Mouse (Mus musculus) left cerebral cortex, adult 2 months (tissue): ENCODE measurements at regions not wholly inside any gene's neighbourhood (a gene's known extent, or its start where the extent isn't known, plus 50 kb on each side); places are given as distances from the start of the nearest gene placed in this dataset.

Experiments
- DNase-seq, 2 experiments: peaks; one replicate each; pipeline ENCODE4 v3.0.0; 2021 to 2022; ENCODE audit warnings: low spot score in 2 of 2, mixed read lengths in 1 of 2; ENCODE audit errors: extremely low spot score in 1 of 2
- H3K27ac ChIP-seq: fragments of 200-600 bp; 2 replicates; pipeline ENCODE4 v1.8.1; 2022
- H3K4me3 ChIP-seq: fragments of 200-600 bp; 2 replicates; pipeline ENCODE4 v1.8.1; 2022
- CTCF ChIP-seq: fragments of 200-600 bp; IDR thresholded peaks from 2 replicates; pipeline ENCODE4 v1.8.1; 2022; ENCODE audit warnings: antibody characterized with exemption, mild to moderate bottlenecking, moderate library complexity
- intact Hi-C: fragments of 180-260 bp; cut with DNase I; formaldehyde crosslinking; loops from one replicate; pipeline ENCODE4 v1.15.1; 2025

DNA sequence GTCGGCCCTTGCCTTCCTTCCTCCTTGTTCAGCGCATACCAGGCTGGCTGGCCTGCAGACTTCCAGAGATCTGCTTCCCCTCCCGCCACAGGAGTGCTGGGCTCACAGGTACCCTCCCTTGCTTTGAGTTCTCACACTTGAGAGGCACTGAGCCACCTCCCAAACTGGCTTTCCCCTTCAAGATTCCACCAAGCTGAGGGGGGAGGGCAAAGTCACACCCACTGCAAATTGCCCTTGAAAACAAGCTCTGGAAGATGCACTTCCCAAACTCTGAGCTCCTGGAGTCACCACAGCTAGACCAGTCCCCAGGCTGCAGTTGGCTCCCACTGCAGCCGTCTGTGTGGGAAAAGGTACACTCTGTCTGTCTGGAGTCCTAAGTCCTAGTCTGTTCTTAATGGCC is 142.1 kb upstream of the Slc22a12 start:
- intact Hi-C loops, result no loop called here
- H3K27ac ChIP-seq, result no peak overlapping the region
- no peak overlapping the region for H3K4me3 ChIP-seq
- TF ChIP-seq CTCF, result no peak
- DNase-seq, result no peak

DNA sequence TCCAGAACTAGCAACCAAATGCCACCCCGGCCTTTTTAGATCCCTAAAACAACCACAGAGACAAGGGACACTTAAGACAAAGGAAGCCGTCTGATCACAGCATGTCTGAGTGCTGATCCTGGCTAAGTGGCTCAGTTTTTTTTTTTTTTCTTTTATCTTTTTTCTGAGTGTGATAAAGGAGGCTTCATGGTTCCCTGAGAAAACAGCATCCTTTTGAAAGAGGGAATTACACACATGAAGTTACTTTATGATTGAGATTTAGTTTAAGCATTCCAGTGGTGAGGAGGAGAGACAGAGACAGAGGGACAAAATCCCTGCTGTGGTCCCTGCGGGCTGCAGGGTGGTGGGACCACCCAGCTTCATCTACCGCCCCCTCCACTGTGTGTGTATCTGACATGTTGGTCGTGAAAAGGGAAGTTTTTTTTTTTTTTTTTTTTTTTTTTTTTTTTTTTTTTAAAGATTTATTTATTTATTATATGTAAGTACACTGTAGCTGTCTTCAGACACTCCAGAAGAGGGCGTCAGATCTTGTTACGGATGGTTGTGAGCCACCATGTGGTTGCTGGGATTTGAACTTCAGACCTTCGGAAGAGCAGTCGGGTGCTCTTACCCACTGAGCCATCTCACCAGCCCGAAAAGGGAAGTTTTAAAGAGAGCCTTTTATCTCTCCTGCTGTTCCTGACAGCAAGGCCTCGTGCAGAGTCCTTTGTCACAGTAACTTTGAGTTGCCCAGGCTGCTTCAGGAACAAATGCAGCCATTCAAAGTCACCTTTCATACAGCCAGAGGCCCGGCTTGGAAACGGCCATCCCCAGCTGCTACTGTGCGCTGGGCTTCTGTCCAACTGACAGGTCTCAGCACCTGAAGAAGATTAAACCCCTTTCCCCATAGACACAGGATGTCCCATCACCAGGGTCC is 136.8 kb upstream of the Slc22a12 start:
- Histone ChIP-seq H3K27ac (no peak overlapping the region), H3K4me3 (no peak overlapping the region)
- no peak for TF ChIP-seq CTCF
- no peak for DNase-seq
- intact Hi-C loops, result no loop called here

DNA sequence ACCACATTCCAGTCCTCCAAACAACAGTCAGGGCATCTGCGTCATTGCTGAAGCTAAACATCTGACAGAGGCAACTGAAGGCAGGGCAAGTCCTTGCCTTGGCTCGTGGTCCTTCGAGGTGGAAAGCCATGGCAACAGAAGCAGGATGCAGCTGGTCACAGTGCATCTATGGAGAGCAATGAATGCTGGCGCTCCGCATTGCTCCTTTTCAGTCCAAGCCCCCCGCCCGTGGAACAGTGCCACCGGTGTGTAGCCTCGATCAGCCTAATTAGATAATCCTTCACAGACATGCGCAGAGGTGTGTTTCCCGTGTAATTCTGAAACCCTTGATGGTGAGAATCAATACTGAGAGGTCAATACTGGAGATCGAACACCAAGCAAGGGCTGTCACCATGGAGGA is 134.7 kb upstream of the Slc22a12 start:
- intact Hi-C loops, result no loop called here
- H3K4me3 ChIP-seq, result no peak overlapping the region
- DNase-seq, result no peak
- no peak overlapping the region for H3K27ac ChIP-seq
- TF ChIP-seq CTCF, result no peak

DNA sequence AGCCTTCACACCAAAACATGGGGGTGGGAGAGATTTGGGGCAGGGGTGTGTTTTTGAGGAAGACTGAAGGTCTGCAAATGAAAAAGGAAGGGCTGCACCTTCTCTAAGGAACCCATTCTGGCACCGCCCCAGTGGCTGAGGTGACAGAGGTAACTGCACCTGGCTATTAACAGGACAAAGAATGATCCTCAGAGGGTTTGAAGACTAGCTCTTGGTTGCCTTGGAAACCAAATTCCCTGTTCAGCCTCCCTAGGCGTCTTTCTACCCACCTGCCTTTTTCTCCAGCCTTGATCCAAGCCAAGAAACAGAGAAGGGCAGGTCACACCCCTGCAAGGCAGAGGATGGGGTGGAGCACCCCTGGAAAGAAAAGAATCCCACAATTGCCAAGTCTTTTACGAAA is 132.8 kb upstream of the Slc22a12 start:
- DNase-seq, result no peak
- intact Hi-C loops, result no loop called here
- no peak for TF ChIP-seq CTCF
- Histone ChIP-seq H3K4me3 (no peak overlapping the region), H3K27ac (no peak overlapping the region)

DNA sequence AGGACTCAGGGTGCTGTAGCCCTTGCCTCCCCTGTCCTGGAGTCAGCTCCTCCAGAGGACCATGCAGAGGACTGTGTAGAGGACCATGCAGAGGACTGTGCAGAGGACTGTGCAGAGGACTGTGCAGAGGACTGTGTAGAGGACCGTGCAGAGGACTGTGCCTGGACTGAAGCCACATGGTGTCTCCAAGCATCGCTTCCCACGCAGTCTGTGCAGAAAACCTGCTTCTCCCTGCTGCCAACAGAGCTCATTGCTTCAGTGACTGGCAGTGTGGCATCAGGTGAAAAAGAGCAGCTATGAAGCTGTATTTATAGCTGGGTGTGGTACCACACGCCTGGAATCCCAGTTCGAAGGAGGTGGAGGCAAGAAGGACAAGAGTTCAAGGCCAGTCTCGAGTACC is 128.9 kb upstream of the Slc22a12 start:
- intact Hi-C loops, result no loop called here
- no peak for TF ChIP-seq CTCF
- no peak overlapping the region for H3K4me3 ChIP-seq
- H3K27ac ChIP-seq, result no peak overlapping the region
- DNase-seq, result peak; percentile 47 to 56

DNA sequence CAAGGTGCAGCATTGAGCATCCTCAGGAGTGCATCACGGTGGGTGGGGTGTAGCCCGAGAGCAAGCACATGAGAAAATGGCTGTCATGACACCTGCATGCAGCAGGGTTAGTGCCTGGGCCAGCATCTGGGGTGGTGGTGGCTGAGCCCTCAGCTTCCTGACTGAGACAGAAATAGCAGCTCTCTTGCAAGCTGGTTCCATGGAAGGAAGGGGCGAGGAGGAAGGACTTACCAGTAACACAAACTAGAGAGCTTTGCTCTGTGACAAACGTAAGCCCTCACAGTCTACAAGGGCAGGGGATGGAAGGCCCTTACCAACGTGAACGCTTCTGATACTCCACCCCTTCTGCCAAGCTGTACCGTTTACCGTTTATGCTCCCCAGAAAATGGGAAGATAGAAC is 127.0 kb upstream of the Slc22a12 start:
- no peak for DNase-seq
- H3K4me3 ChIP-seq, result no peak overlapping the region
- intact Hi-C loops, result no loop called here
- no peak for TF ChIP-seq CTCF
- no peak overlapping the region for H3K27ac ChIP-seq

DNA sequence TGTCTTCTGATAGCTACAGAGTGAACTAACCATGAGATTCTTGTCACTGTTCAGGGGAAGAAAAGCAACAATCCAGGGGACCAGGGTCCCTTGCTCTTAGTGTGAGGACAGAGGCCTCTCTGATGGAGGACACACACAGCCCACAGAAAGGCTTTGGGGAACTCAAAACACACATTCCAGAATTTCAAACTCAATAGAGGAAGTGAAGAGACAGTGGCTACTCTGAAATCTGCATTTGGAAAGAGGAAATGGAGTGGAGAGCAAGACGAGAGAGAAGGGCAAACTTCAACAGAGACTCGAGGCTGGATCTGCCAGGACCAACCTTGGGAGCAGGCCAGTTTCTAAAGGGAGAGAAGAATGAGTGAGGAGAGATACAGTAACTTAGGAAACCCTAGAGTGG is 125.7 kb upstream of the Slc22a12 start:
- H3K27ac ChIP-seq, result peak overlapping the region; percentile 15; the same call in 1 of the 2 replicates
- no peak for TF ChIP-seq CTCF
- no peak for DNase-seq
- intact Hi-C loops, result no loop called here
- H3K4me3 ChIP-seq, result no peak overlapping the region

DNA sequence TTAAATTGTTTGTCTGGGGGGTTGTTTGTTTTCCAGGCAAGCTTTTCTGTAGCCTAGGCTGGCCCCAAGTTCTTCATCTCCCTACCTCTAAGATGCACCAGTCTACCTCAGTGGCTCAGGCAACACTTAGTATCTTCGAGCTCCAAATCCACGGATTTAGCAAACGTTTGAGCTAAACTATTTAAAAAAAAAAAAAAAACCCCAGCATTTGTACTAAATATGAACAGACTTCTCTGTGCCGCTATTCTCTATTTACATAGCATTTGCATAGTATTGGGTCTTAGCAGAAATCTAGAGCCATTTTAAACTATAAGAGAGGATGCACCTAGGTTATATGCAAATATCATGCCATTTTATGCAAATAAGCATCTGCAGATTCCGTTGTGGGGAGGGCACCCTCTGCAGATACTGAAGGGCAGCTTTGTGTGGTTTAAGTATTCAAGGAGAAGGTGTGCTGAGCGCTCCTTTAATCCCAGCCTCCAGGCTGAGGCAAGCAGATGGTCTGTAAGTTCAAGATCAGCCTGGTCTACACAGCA is 123.4 kb upstream of the Slc22a12 start:
- intact Hi-C loops, result no loop called here
- Histone ChIP-seq H3K27ac (no peak overlapping the region), H3K4me3 (no peak overlapping the region)
- no peak for DNase-seq
- TF ChIP-seq CTCF, result no peak

DNA sequence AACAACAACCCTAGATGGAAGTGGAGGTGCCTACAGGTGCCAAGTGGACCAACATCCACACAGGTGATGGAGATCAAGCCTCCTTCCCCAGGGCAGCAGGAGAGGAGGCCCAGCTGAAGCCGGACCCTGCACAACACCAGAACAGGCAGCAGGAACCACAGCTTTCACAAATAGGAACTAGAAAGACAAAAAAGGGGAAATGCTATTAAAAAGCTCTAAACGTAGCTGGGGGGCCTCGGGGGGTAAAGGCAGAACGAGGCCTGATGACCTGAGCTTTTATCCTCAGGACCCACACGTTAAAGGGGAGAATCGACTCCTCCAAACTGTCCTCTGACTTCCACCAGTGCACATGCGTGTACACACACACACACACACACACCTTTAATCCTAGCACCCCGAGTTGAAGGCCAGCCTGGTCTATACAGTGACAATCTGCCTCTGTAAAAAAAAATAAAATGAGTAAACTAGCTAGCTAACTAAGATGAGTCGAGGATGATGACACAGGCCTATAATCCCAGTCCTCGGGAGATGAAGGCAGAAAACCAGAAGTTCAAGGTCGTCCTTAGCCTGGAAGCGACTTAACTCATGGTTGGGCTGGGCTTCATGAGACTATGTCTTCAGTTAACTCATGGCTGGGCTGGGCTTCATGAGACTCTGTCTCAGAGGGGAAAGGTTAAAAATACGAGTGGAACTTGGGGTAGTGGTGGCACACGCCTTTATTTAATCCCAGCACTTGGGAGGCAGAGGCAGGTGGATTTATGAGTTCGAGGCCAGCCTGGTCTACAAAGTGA is 122.6 kb upstream of the Slc22a12 start:
- no peak for TF ChIP-seq CTCF

DNA sequence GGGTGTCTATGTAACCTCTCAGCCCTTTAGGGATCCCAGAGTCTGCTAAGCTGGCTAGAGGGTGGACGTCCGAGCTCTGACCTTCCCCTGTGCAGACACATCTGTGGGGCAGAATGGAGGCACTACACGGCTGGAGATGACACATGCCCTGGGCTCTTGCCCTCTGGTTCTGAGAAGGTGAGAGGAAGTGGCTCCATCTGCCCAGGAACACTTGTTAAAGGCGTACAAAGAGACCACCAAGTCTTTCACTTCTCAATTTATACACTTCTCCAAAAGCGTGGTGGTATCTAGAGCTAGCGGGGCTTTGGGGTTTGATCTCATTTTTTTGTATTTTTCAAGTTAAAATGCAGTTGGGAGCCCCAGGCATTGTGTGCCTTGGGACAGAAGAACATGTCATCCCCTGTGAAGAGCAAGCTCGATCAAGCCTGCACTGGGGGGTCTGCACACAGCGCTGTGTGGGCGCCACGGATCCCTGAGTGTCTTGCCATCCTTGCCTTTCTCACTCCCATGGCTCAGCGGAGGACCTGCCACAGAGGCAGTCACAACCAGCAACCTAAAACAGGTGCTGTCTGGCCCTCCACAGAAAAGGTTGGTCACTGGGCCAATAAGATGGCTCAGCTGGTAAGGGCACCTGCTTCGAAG is 121.6 kb upstream of the Slc22a12 start:
- no peak for DNase-seq
- intact Hi-C loops, result no loop called here
- no peak for TF ChIP-seq CTCF
- H3K4me3 ChIP-seq, result no peak overlapping the region
- no peak overlapping the region for H3K27ac ChIP-seq

More for the DNA sequence above, 122.6 kb upstream of the Slc22a12 start:
- H3K4me3 ChIP-seq, result no peak overlapping the region
- intact Hi-C loops, result no loop called here
- DNase-seq, result no peak
- no peak overlapping the region for H3K27ac ChIP-seq

DNA sequence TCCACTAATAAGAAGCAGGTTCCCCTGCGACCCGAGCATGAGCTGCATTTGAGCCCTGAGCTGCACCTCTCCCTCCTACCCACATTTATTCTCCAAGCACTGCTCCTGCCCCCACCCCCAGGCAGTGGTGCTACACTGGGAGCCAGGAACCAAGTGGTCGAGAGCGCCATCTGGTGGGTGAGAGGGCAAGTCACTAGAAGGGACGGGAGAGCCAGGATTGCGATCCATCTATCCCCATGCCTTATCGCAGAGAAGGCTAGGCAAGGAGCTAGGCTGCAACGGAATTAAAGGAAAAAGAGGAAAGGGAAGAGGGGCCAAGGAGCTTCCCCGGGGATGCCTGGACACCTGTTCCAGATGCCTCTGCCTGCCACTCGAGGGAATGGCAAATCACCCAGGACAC is 120.6 kb upstream of the Slc22a12 start:
- intact Hi-C loops, result loop anchor here (1.0 to 2.0 kb wide), 2 partner anchors 87 to 174 kb away; no protein-coding TSS in a partner anchor
- H3K4me3 ChIP-seq, result no peak overlapping the region
- peak; percentile 93 for TF ChIP-seq CTCF
- DNase-seq, result peak; percentile 83 to 93
- H3K27ac ChIP-seq, result no peak overlapping the region
